Mouse (Mus musculus) midbrain, embryonic 11.5 days (tissue): Measurements from ENCODE around the gene Zfp46. TPM values are rescaled to one million over a fixed set of nuclear protein-coding genes. Genes with fewer than 3 reads are reported as not detected.

Source experiments
- polyA plus RNA-seq: library from polyadenylated mRNA; unstranded; fragments of >200 nt; fragmentation: Nextera tagmentation; extraction: Ambion mirVana; gene quantifications from 2 replicates; pipeline ENCODE4 v1.2.1, GENCODE M21; 2014

Gene Zfp46
- polyA plus RNA-seq, 1 experiment from 2014 or later: 29.7 TPM

Other genes starting within 250 kb of the Zfp46 start
- gene Rpl11, start 231.3 kb upstream of the Zfp46 start, polyA plus RNA-seq: 333 and 390 TPM in 2 replicates
- 500 and 543 TPM in 2 replicates for gene Id3, start 141.2 kb upstream of the Zfp46 start, polyA plus RNA-seq
- gene E2f2, start 112.3 kb upstream of the Zfp46 start, polyA plus RNA-seq: 6.8 and 8.0 TPM in 2 replicates
- 2.8 and 3.2 TPM in 2 replicates for gene Asap3, start 78.3 kb upstream of the Zfp46 start, polyA plus RNA-seq
- 1.5 and 1.7 TPM in 2 replicates for gene Tcea3, start 37.0 kb upstream of the Zfp46 start, polyA plus RNA-seq
- gene Hnrnpr, start 26.3 kb downstream of the Zfp46 start, polyA plus RNA-seq: 193 and 196 TPM in 2 replicates
- gene Htr1d, start 138.8 kb downstream of the Zfp46 start, polyA plus RNA-seq: 0.34 and 0.69 TPM in 2 replicates
- gene 6030445D17Rik, start 177.6 kb downstream of the Zfp46 start, polyA plus RNA-seq: 0.15 and 0.46 TPM in 2 replicates
- 94.2 and 99.5 TPM in 2 replicates for gene Luzp1, start 185.1 kb downstream of the Zfp46 start, polyA plus RNA-seq